Mouse (Mus musculus) urinary bladder, postnatal 25 days (tissue): ENCODE data around the gene Ufsp1.

Experiments
- DNase-seq: peaks from one replicate; pipeline ENCODE4 v3.0.0; 2022; ENCODE audit warnings: low spot score

Ufsp1 gene

GRCm38 (mm10) chr5:137295712-137296111 is 1.3 kb downstream of the Ufsp1 start:
- no peak for DNase-seq

GRCm38 (mm10) chr5:137297126-137297525 is 2.7 kb downstream of the Ufsp1 start:
- DNase-seq, result no peak

GRCm38 (mm10) chr5:137299240-137299639 is 4.8 kb downstream of the Ufsp1 start:
- no peak for DNase-seq

GRCm38 (mm10) chr5:137301253-137301652 is 6.8 kb downstream of the Ufsp1 start:
- no peak for DNase-seq

- no peak for DNase-seq
These were observed 9.2 kb downstream of the Ufsp1 start for GRCm38 (mm10) chr5:137303609-137304008.

GRCm38 (mm10) chr5:137304165-137304564 is 9.7 kb downstream of the Ufsp1 start:
- no peak for DNase-seq

GRCm38 (mm10) chr5:137304816-137305215 is 10.4 kb downstream of the Ufsp1 start:
- no peak for DNase-seq

GRCm38 (mm10) chr5:137305822-137306221 is 11.4 kb downstream of the Ufsp1 start:
- no peak for DNase-seq

- no peak for DNase-seq
These were observed 12.1 kb downstream of the Ufsp1 start for GRCm38 (mm10) chr5:137306439-137307005.

GRCm38 (mm10) chr5:137307071-137307912 is 12.9 kb downstream of the Ufsp1 start, which contains the start of gene Srrt:
TSS of gene Srrt (minus strand) at chr5:137307674.
- DNase-seq, result peak; percentile 85

- DNase-seq, result no peak
These were observed 13.9 kb downstream of the Ufsp1 start for GRCm38 (mm10) chr5:137308356-137308755.

- no peak for DNase-seq
These were observed 19.2 kb downstream of the Ufsp1 start for GRCm38 (mm10) chr5:137313466-137314192.

GRCm38 (mm10) chr5:137314193-137315083 is 20.0 kb downstream of the Ufsp1 start, which contains the start of gene Trip6:
TSS of gene Trip6 (minus strand) at chr5:137314404.
- peak; percentile 95 for DNase-seq

- DNase-seq, result peak; percentile 50
These were observed 20.9 kb downstream of the Ufsp1 start for GRCm38 (mm10) chr5:137315084-137315903.

- DNase-seq, result no peak
These were observed 22.9 kb downstream of the Ufsp1 start for GRCm38 (mm10) chr5:137317361-137317760.

GRCm38 (mm10) chr5:137318570-137318969 is 24.1 kb downstream of the Ufsp1 start:
- no peak for DNase-seq

- DNase-seq, result no peak
These were observed 26.6 kb downstream of the Ufsp1 start for GRCm38 (mm10) chr5:137320996-137321395.

- no peak for DNase-seq
These were observed 36.5 kb downstream of the Ufsp1 start for GRCm38 (mm10) chr5:137330910-137331309.

- no peak for DNase-seq
These were observed 38.6 kb downstream of the Ufsp1 start for GRCm38 (mm10) chr5:137332857-137333511.

GRCm38 (mm10) chr5:137333512-137334174 is 39.2 kb downstream of the Ufsp1 start, which contains the start of gene Slc12a9:
TSS of gene Slc12a9 (minus strand) at chr5:137333597.
- peak; percentile 93 for DNase-seq
